Mouse (Mus musculus): ENCODE data around the gene Idua. TPM values are rescaled to one million over a fixed set of nuclear protein-coding genes. Genes with fewer than 3 reads are reported as not detected.
A peak's percentile ranks its signal among the peaks of the same experiment; 100 is the strongest.

The Idua gene
- polyA plus RNA-seq, 1 experiment from 2014 or later, result 8.2 TPM

DNA sequence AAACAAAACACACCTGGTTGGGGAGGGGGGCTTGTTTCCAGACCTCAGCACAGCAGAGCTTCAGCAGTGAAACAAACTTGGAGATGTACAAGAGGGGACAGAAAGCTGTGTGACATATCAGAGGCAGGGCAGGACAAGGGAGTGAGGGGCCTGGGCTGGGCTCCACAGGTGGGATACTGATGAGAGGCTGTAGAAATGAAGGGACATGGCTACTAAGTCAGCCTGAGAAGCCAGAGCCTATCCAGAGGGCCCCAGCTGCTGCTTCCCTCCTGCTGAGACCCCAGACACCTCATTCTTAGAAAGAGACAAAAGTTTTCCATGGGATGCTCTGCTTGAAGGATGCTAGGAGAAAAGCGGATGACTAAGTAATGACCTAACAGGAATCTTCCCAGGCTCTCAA lies 1.5 kb upstream of the Idua start:
- no peaks in the 10 kb centered on the region for H3K27me3 ChIP-seq (replicated peaks)
- H3K4me1 ChIP-seq, result peaks cover 19% of the 10 kb centered on the region
- H3K9ac ChIP-seq, result no peak overlapping the region
- no peak for ATAC-seq (ENCODE audit: low FRiP score, low read depth)
- 79% methylated on average over 1 of the region's 1 CpGs for WGBS
- H3K27ac ChIP-seq, result no peak overlapping the region
- H3K9me3 ChIP-seq, result no peaks in the 10 kb centered on the region
- no peak overlapping the region for H3K4me2 ChIP-seq (replicated peaks)
- peaks cover 39% of the 10 kb centered on the region for H3K36me3 ChIP-seq
- H3K4me3 ChIP-seq, result no peak overlapping the region

DNA sequence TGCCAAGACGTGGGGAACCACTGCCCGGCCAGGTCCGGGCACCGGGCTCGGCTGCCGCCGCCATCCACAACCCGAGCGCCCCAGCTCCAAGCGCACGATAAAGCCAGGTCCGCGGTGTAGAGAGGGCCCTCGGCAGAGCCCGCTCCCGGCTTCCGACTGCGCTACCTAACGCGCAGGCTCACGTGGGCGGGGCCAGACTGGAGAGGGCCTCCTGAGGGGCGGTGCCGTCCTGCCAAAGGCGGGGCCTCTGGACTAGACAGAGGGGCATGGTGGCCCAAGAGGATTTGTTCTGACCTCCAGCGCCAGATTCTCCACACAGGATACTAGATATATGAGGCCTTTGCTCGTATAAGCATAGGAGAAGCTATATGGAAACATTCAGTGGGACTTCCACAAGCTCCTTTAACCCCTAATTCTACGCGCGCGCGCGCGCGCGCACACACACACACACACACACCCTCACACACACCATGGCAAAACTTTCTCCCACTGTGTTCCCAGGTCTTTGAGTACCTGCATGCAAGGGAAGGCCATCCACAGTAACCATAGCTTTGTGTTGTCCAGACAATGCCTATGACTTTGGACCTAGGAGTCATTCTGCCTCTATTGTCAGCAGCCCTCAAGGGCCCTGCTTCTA lies 619 bp downstream of the Idua start:
- ATAC-seq (ENCODE audit: low FRiP score, low read depth), result peak; percentile 98
- H3K27ac ChIP-seq, result no peak overlapping the region
- peaks cover 19% of the 10 kb centered on the region for H3K4me1 ChIP-seq
- H3K4me3 ChIP-seq, result peak overlapping the region; percentile 84
- H3K9ac ChIP-seq, result peak overlapping the region; percentile 82
- H3K9me3 ChIP-seq, result no peaks in the 10 kb centered on the region
- peak overlapping the region; percentile 81 for H3K4me2 ChIP-seq (replicated peaks)
- 12% methylated on average over 36 of the region's 36 CpGs for WGBS
- H3K27me3 ChIP-seq (replicated peaks), result no peaks in the 10 kb centered on the region
- peaks cover 19% of the 10 kb centered on the region for H3K36me3 ChIP-seq

DNA sequence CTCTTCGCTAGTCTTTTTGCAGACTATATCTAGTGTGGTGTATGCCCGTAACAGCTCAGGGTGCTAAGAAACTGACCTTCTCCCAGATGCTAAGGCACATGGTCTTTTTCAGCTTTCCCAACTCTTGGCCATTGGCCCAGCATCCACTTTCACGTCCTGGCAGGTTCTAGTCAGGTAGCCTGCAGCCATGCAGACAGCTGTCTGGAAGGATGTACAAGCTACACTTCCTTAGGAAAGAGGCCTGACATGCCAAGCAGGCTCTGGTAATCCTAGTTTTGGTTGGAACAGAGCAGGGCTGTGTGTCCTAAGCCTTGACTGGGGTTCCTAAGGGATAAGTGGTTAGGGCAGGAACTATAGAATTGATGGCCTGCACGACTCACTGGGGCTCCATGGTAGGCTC lies 2.6 kb downstream of the Idua start:
- no peak for ATAC-seq (ENCODE audit: low FRiP score, low read depth)
- Histone ChIP-seq H3K27me3 (replicated peaks) (no peaks in the 10 kb centered on the region), H3K4me2 (replicated peaks) (no peak overlapping the region), H3K9ac (no peak overlapping the region), H3K4me3 (no peak overlapping the region), H3K27ac (no peak overlapping the region), H3K9me3 (no peaks in the 10 kb centered on the region), H3K4me1 (peaks cover 19% of the 10 kb centered on the region), H3K36me3 (peaks cover 1% of the 10 kb centered on the region)
- 91% methylated on average over 4 of the region's 4 CpGs for WGBS

DNA sequence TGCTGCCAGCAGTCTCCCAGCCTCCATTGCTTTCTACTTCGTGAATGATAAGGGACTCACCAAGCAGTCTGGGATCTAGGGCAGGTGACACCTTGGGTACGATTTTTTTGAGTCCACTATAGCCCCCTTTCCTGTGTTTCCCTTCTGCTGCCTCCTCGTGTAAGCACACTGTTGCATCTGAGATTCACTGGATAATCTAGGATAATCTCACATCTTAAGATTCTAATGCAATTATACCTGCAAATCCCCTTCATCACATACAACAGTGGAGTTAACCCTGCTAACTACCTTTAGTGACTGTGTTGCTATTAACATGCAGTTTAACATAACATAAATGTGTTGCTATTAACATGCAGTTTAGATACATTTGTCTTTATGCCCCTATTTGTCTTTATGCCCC lies 4.9 kb downstream of the Idua start:
- H3K27me3 ChIP-seq (replicated peaks), result no peaks in the 10 kb centered on the region
- H3K4me3 ChIP-seq, result no peak overlapping the region
- no peaks in the 10 kb centered on the region for H3K9me3 ChIP-seq
- no peak for ATAC-seq (ENCODE audit: low FRiP score, low read depth)
- no peak overlapping the region for H3K4me2 ChIP-seq (replicated peaks)
- no peaks in the 10 kb centered on the region for H3K36me3 ChIP-seq
- no peak overlapping the region for H3K9ac ChIP-seq
- H3K4me1 ChIP-seq, result peaks cover 16% of the 10 kb centered on the region
- 46% methylated on average over 3 of the region's 3 CpGs for whole genome bisulfite sequencing
- H3K27ac ChIP-seq, result no peak overlapping the region

DNA sequence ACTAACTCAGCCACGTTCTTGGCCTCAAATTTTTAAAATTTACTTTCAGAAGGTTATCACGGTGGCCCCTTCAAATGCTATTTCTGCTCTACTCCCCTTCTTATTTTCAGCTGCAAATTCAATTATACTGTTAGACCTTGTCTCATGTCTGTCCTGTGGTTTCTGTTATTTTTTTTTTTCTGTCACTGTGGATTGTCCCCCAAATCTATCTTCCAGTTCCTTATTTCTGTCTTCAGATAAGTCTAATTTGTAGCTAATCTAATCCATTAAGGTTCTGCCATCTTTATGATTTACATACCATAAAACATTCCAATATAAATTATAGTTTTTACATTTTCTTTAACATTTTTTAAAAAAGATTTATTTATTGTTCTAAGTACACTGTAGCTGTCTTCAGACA lies 7.2 kb downstream of the Idua start:
- H3K36me3 ChIP-seq, result peaks cover 8% of the 10 kb centered on the region
- H3K4me2 ChIP-seq (replicated peaks), result no peak overlapping the region
- H3K4me1 ChIP-seq, result peaks cover 15% of the 10 kb centered on the region
- 73% methylated on average over 2 of the region's 2 CpGs for WGBS
- no peak overlapping the region for H3K27ac ChIP-seq
- no peaks in the 10 kb centered on the region for H3K27me3 ChIP-seq (replicated peaks)
- no peak overlapping the region for H3K9ac ChIP-seq
- ATAC-seq (ENCODE audit: low FRiP score, low read depth), result no peak
- H3K4me3 ChIP-seq, result no peak overlapping the region
- no peaks in the 10 kb centered on the region for H3K9me3 ChIP-seq

DNA sequence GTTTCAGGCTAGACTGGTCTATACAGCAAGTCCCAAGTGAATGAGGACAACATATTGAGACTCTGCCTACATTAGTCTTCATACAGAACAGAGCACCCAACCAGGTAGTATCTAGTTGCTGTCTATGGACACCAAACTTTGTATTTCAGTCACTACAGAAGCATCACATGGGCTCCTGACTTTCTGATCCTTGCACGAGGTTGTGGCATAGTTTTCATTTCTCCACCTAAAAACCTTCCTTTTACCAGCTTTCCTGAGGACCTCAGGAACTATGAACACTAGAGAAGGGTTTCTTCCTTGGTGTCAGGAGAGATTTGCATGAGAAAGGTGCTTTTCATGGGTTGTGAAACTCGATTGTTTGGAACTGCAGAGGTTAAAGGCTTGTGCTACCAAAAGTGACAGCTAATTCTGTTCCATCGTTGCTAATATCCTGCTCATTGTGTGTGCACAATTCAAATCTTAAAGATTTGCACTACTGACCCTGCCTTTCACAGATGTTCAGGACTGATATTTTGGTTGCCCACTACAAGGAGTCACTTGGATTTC lies 8.3 kb downstream of the Idua start:
- 0 out of 2 replicates have a peak, but pooled peaks have one; percentile 5 for ATAC-seq (ENCODE audit: low FRiP score, low read depth)
- no peaks in the 10 kb centered on the region for H3K9me3 ChIP-seq
- H3K4me2 ChIP-seq (replicated peaks), result peak overlapping the region; percentile 74
- 17% methylated on average over 3 of the region's 3 CpGs for WGBS
- H3K4me1 ChIP-seq, result peaks cover 15% of the 10 kb centered on the region
- H3K9ac ChIP-seq, result peak overlapping the region; percentile 67; the same call in 1 of the 2 replicates
- H3K27ac ChIP-seq, result no peak overlapping the region
- H3K4me3 ChIP-seq, result peak overlapping the region; percentile 50
- peaks cover 11% of the 10 kb centered on the region for H3K36me3 ChIP-seq
- H3K27me3 ChIP-seq (replicated peaks), result no peaks in the 10 kb centered on the region

DNA sequence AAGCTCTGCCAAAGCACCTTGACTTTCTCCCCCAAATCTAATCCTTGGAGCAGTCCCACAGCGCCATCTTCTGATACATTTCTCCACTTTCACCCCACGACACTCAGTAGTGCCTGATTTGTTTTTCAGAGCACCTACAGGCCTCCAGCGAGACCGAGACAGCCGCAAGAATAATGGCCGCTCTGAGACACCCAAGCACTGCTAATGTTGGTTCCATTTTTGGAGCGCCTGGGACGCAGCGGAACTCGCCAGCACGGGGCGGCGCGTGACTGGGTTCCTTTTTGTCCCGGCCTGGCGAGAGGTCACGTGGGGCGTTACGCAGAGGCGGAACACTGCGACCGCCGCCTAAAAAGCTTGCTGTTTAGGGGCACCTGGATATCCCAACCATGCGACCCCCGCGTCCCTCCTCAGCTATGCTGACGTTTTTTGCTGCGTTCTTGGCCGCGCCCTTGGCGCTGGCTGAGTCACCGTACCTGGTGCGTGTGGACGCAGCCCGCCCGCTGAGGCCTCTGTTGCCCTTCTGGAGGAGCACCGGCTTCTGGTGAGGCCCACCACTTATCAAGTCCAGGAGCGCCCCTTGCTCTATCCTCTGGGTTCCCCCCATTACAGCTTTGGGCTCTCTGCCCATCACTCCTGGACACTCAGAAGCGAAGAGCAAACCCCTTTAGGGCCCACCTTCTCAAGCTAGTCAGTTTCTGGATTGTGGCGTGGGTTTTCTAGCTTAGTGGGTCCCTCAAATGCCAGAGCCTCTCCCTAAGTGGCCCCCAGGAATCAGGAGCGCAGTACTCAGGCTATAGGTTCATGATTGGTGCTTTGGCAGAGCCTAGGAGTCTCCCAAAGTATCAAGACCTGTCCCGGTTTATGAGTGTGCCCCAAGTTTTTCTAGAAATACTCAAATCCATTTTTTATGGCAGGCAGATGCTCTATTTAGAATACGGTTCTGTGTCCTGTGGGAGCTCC lies 9.1 kb downstream of the Idua start, which contains the start of gene Dgkq:
TSS of gene Dgkq (minus strand) at position 696 of the 960 bp plus-strand sequence.
- WGBS, result 7% methylated on average over 43 of the region's 43 CpGs
- H3K4me3 ChIP-seq, result peak within 1 kb of the TSS; percentile 50
- H3K27me3 ChIP-seq (replicated peaks), result no peaks in the 10 kb centered on the region
- no peaks in the 10 kb centered on the region for H3K9me3 ChIP-seq
- ATAC-seq (ENCODE audit: low FRiP score, low read depth), result peak; percentile 88
- peak within 1 kb of the TSS; percentile 74 for H3K4me2 ChIP-seq (replicated peaks)
- peak within 1 kb of the TSS; percentile 67 for H3K9ac ChIP-seq
- H3K36me3 ChIP-seq, result peaks cover 11% of the 10 kb centered on the region
- H3K27ac ChIP-seq, result peak within 1 kb of the TSS; percentile 57
- peaks cover 15% of the 10 kb centered on the region for H3K4me1 ChIP-seq

DNA sequence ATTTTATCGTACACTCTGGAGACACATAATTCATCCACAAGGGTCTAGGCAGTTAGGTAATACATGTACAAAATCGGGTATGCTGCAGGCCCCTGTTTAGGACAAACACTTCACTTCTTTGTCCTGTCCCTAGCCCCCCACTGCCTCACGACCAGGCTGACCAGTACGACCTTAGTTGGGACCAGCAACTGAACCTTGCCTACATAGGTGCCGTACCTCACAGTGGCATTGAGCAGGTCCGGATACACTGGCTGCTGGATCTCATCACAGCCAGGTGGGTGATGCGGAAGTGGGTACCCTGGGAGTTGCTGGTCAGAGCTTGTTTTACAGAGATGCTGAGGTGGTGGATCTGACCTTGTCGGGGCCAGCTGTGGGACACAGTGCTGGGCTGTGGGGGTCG lies 9.9 kb downstream of the Idua start:
- Histone ChIP-seq H3K36me3 (peaks cover 11% of the 10 kb centered on the region), H3K27me3 (replicated peaks) (no peaks in the 10 kb centered on the region), H3K9me3 (no peaks in the 10 kb centered on the region), H3K4me2 (replicated peaks) (peak overlapping the region; percentile 74), H3K4me3 (no peak overlapping the region), H3K27ac (no peak overlapping the region), H3K4me1 (peaks cover 15% of the 10 kb centered on the region), H3K9ac (no peak overlapping the region)
- ATAC-seq (ENCODE audit: low FRiP score, low read depth), result peak; percentile 13
- 75% methylated on average over 9 of the region's 9 CpGs for WGBS

DNA sequence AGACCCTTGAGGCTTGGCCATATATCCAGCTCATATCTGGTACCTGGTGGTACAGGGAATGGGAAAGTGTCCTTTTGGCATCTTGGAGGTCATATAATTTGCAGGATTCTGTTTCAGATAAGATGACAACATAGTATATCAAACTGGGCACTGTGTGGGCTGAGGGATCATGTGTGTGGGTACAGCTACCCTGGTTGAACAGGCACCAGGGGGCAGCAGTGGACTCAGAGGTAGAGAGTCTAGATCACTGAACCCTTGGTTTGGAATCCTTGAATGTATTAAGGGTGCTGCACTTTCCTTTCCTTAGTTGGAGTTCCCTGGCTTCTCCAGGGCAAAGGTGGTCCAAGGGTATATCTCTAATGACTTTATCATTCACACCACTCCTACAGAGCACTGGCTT lies 10.7 kb downstream of the Idua start:
- ATAC-seq (ENCODE audit: low FRiP score, low read depth), result no peak
- Histone ChIP-seq H3K4me1 (peaks cover 15% of the 10 kb centered on the region), H3K9ac (no peak overlapping the region), H3K27ac (no peak overlapping the region), H3K9me3 (no peaks in the 10 kb centered on the region), H3K4me3 (no peak overlapping the region), H3K36me3 (peaks cover 11% of the 10 kb centered on the region), H3K4me2 (replicated peaks) (no peak overlapping the region), H3K27me3 (replicated peaks) (no peaks in the 10 kb centered on the region)

DNA sequence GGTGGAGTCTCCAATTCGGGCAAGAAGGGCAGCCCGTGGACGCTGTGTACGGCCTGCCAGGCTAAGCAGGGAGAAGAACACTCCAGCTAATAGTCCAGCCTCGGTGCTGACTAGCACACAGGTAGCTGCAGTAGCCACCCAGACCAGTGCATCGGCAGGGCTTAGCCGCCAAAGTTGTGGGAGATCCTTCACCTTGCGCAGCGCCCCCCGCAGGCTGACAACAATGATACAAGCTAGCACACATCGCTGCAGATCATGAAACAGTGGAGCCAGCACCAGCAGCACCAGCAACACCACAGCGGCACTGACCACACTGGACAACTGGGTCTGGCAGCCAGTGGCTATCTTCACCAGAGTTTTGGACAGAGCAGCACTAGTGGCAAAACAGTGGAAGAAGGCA lies 11.6 kb downstream of the Idua start:
- 95% methylated on average over 12 of the region's 12 CpGs for WGBS
- ATAC-seq (ENCODE audit: low FRiP score, low read depth), result no peak
- Histone ChIP-seq H3K9ac (no peak overlapping the region), H3K9me3 (no peaks in the 10 kb centered on the region), H3K4me1 (peaks cover 15% of the 10 kb centered on the region), H3K27me3 (replicated peaks) (no peaks in the 10 kb centered on the region), H3K4me3 (no peak overlapping the region), H3K4me2 (replicated peaks) (no peak overlapping the region), H3K36me3 (peaks cover 11% of the 10 kb centered on the region), H3K27ac (no peak overlapping the region)

DNA sequence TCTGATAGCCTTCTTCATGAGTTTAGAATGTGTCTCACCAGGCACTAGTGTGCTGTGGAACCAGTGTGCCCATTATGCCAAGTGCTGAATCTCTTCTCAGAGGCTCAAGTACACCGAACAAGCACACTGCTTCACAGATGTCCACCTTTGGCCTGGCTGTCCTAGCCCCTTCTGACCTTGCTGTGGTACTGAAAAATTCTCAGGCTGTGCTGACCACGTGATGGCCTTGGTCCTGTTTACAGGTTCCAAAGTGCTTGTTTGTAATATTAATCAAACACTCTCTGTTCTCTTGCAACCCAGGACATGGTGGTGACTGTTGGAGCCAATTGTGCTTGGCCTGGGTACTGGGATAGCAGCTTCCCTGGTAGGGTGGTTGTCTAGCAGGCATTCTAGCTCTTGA lies 14.5 kb downstream of the Idua start:
- no peak for ATAC-seq (ENCODE audit: low FRiP score, low read depth)
- Histone ChIP-seq H3K4me3 (no peak overlapping the region), H3K4me1 (peaks cover 15% of the 10 kb centered on the region), H3K9me3 (no peaks in the 10 kb centered on the region), H3K36me3 (peaks cover 11% of the 10 kb centered on the region), H3K4me2 (replicated peaks) (no peak overlapping the region), H3K27ac (no peak overlapping the region), H3K27me3 (replicated peaks) (no peaks in the 10 kb centered on the region), H3K9ac (no peak overlapping the region)
- 84% methylated on average over 2 of the region's 2 CpGs for WGBS

DNA sequence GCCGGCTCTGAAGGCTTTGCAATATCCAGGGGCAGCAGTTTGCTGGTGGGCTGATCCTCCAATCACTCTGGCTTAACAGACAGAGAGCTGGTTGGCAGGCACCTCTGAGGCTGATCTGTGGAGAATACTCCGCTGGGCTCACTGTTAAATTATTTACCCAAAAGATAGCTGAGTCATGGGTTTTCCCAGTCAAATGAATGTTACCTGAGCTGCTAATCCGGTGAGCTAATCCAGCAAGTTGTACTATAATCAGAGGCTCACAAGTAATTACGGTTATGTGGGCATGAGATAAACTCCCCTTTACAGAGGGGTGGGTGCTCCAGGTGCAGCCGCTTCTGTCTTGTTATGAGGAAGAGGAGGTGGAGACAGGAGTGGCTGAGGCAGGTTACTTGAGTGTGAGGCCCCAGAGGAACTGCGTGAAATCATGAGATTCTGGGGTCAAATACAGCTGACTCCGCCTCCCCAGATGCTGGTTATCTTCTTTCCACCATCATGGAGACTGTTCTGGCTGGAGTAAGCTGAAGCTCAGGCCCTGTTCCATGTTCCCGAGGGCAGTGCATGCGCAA lies 15.2 kb downstream of the Idua start, which contains the start of gene Slc26a1:
TSS of gene Slc26a1 (minus strand) at position 319 of the 566 bp plus-strand sequence.
- H3K4me1 ChIP-seq, result peaks cover 11% of the 10 kb centered on the region; the same call in 1 of the 2 replicates
- no peak for ATAC-seq (ENCODE audit: low FRiP score, low read depth)
- no peak within 1 kb of the TSS for H3K4me2 ChIP-seq (replicated peaks)
- peaks cover 11% of the 10 kb centered on the region for H3K36me3 ChIP-seq
- H3K9me3 ChIP-seq, result no peaks in the 10 kb centered on the region
- no peaks in the 10 kb centered on the region for H3K27me3 ChIP-seq (replicated peaks)
- no peak within 1 kb of the TSS for H3K9ac ChIP-seq
- no peak within 1 kb of the TSS for H3K4me3 ChIP-seq
- WGBS, result 84% methylated on average over 9 of the region's 9 CpGs
- no peak within 1 kb of the TSS for H3K27ac ChIP-seq
